ENCODE assay signal across 9 mouse cellular contexts in the genomic region with DNA sequence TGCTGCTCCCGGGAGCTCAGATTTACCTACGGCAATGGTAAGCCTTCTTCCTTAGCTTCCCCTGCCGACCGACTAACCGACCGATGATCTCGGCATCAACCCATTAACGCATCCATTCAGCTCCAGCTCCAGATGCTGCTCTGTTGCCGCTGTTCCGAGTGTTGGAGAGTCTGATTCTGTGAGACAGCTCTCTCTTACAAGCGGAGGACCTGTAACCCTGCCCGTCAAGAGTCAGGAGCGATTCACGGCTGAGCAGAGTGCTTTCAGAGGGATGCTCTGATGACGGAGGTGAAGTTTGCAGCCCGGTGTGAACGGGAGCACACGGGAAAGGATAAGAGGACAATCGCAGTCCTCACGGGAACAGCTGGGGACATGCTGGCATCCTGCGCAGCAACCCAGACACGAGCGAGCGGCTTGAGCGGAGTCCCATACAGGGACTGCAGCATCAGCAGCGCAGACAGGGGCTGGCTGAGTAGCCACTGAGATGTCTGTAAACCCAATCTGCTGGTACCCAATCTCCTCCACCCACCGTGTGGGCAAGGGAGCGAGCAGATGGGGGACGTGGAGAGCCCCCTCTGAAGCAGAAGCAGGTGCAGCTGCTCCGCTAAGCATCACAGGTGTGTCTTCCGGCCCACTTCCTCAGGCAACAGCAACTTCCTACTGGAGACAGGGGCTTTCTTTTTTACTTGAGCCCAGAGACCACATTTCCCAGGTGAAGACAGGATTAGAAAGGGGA.
A peak's percentile ranks its signal among the peaks of the same experiment; 100 is the strongest.
DNase-seq lines count a peak whose midpoint lies in the region; ATAC-seq lines count a peak whose summit lies in the region.
"Had no signal": no experiment of that assay in that cellular context is flagged by ENCODE, and none has a peak within 500 bp of the region (broad histone marks: within the 10 kb centered on the region; RNA-seq: fewer than 3 reads in every experiment).

No protein-coding gene starts in this region.

- H3K36me3 ChIP-seq in heart, embryonic 14.5 days (ENCODE audit: control insufficient read depth, insufficient read depth, low read length), result no peaks in the 10 kb centered on the region
- H3K36me3 ChIP-seq in forebrain, embryonic 15.5 days, result no peaks in the 10 kb centered on the region
- H3K36me3 ChIP-seq in midbrain, embryonic 16.5 days (ENCODE audit: control insufficient read depth, insufficient read depth, low read length), result no peaks in the 10 kb centered on the region
- H3K36me3 ChIP-seq: lung, embryonic 15.5 days had no signal

- WGBS in heart, embryonic 14.5 days, result 56% methylated on average over 31 of the region's 31 CpGs
- WGBS in forebrain, embryonic 15.5 days, result 26% methylated on average over 31 of the region's 31 CpGs
- 15% methylated on average over 31 of the region's 31 CpGs for whole genome bisulfite sequencing in midbrain, embryonic 16.5 days

- no peaks in the 10 kb centered on the region for H3K9me3 ChIP-seq in heart, embryonic 14.5 days (ENCODE audit: control insufficient read depth, low read length)
- H3K9me3 ChIP-seq in forebrain, embryonic 15.5 days, result no peaks in the 10 kb centered on the region
- H3K9me3 ChIP-seq in midbrain, embryonic 16.5 days (replicated peaks; ENCODE audit: control insufficient read depth, low read length, poor library complexity, severe bottlenecking), result no peaks in the 10 kb centered on the region
- H3K9me3 ChIP-seq: lung, embryonic 15.5 days had no signal

- no peak overlapping the region for H3K9ac ChIP-seq in heart, embryonic 14.5 days (ENCODE audit: low read length)
- peak overlapping the region; percentile 32 for H3K9ac ChIP-seq in forebrain, embryonic 15.5 days (replicated peaks)
- peak overlapping the region; percentile 73 for H3K9ac ChIP-seq in midbrain, embryonic 16.5 days (ENCODE audit: low read depth, low read length)
- H3K9ac ChIP-seq: lung, embryonic 15.5 days had no signal

- peaks cover 16 to 22% of the 10 kb centered on the region in 2 experiments for H3K4me1 ChIP-seq in heart, embryonic 14.5 days (ENCODE audit: control insufficient read depth in 2 of 2, insufficient read depth in 2 of 2, low read length in 2 of 2)
- H3K4me1 ChIP-seq in forebrain, embryonic 15.5 days, result peaks cover 50% of the 10 kb centered on the region
- H3K4me1 ChIP-seq in midbrain, embryonic 16.5 days (ENCODE audit: control insufficient read depth, insufficient read depth, low read length), result peaks cover 47% of the 10 kb centered on the region
- H3K4me1 ChIP-seq: lung, embryonic 15.5 days had no signal

- H3K27me3 ChIP-seq in heart, embryonic 14.5 days (ENCODE audit: control insufficient read depth, insufficient read depth, low read length), result no peaks in the 10 kb centered on the region; the same call in 1 of the 2 replicates
- H3K27me3 ChIP-seq in forebrain, embryonic 15.5 days, result no peaks in the 10 kb centered on the region
- H3K27me3 ChIP-seq in midbrain, embryonic 16.5 days (ENCODE audit: control insufficient read depth, insufficient read depth, low read depth, low read length), result no peaks in the 10 kb centered on the region

- H3K4me3 ChIP-seq in heart, embryonic 14.5 days (ENCODE audit: control insufficient read depth in 1 of 2, insufficient read depth in 1 of 2, low read depth in 1 of 2, low read length in 2 of 2), result peak overlapping the region in 1 of 2 experiments; percentile 12; a peak in 2 of 4 replicates
- H3K4me3 ChIP-seq in forebrain, embryonic 15.5 days, result peak overlapping the region; percentile 38
- H3K4me3 ChIP-seq in midbrain, embryonic 16.5 days (ENCODE audit: low read depth, low read length), result peak overlapping the region; percentile 35
- H3K4me3 ChIP-seq: lung, embryonic 15.5 days had no signal

- no peak overlapping the region for H3K27ac ChIP-seq in heart, embryonic 14.5 days (replicated peaks in 1 of 2; ENCODE audit: control insufficient read depth in 1 of 2, insufficient read depth in 1 of 2, low read depth in 2 of 2, low read length in 2 of 2)
- peak overlapping the region; percentile 54 for H3K27ac ChIP-seq in forebrain, embryonic 15.5 days (replicated peaks)
- H3K27ac ChIP-seq in midbrain, embryonic 16.5 days (ENCODE audit: low read length), result peak overlapping the region; percentile 78
- H3K27ac ChIP-seq: lung, embryonic 15.5 days had no signal

- no peak for ATAC-seq in heart, embryonic 14.5 days (ENCODE audit: insufficient number of reproducible peaks, insufficient read depth, low FRiP score, low read depth)
- ATAC-seq in forebrain, embryonic 15.5 days (replicated peaks), result 0 out of 2 replicates have a peak, but pooled peaks have one; percentile 33
- ATAC-seq in midbrain, embryonic 16.5 days, result peak; percentile 55

- DNase-seq in heart, adult 18-20 months, result no peak
- DNase-seq in ZHBTc4 (ENCODE audit: low read depth, low spot score), result peak; percentile 48
- DNase-seq in lung, postnatal 25 days (ENCODE audit: low spot score), result no peak
- no peak for DNase-seq in ovary, postnatal 36 days (ENCODE audit: low spot score)
- DNase-seq in spleen, postnatal 36 days (ENCODE audit: low spot score in 2 of 2), result no peak

- H3K4me2 ChIP-seq in heart, embryonic 14.5 days (ENCODE audit: low read length), result peak overlapping the region; percentile 35
- H3K4me2 ChIP-seq in forebrain, embryonic 15.5 days (replicated peaks), result peak overlapping the region; percentile 51
- H3K4me2 ChIP-seq in midbrain, embryonic 16.5 days (ENCODE audit: low read length), result peak overlapping the region; percentile 73
- H3K4me2 ChIP-seq: lung, embryonic 15.5 days had no signal

Comparison
In these comparisons a context has a peak if more than half of its experiments do, and no peak if none do; other contexts are left out.
1. H3K27ac ChIP-seq: peak in forebrain, embryonic 15.5 days (single experiment) and midbrain, embryonic 16.5 days (single experiment); none in heart, embryonic 14.5 days (0 of 2).
2. Peak in every context shown above with its lines, with median percentiles within 50 percentile points of each other: H3K4me2 ChIP-seq.